Mouse (Mus musculus): Measurements from ENCODE around the gene Cenpa. TPM values are rescaled to one million over a fixed set of nuclear protein-coding genes. Genes with fewer than 3 reads are reported as not detected.
A peak's percentile ranks its signal among the peaks of the same experiment; 100 is the strongest.

Gene Cenpa
- polyA plus RNA-seq, 1 experiment from 2014 or later: 409 TPM

DNA sequence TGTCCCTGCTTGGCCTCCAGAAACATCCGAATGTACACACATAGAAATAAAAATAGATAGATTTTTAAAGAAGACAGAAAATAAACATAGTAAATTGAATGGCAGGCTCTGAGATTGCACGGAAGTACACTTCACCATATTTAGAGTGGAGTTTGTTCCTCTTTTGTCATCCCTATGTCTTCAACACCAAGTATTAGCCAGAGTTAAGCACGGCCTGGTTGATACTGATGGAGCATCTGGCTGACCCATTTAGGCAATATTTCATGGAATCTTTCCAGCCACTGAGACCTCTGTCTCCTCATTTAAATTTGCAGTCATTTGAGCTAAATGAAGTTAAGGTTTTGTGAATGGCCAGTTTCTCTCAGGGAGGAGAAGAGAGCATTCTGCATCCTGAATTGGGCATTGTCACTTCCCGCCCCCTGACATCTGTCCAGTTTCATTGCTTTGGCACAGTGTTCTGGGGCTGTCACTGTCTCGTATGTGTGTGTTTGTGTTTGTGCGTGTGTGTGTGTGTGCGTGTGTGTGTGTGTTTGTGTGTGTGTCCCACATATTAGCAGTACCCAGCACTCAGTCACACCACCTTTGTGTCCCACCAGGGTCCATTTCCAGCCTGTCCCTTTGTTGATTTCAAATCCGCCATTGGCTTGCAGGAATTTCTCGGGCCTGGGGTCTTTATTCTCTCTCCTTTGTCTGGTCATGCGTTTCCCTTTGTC, 51.6 kb downstream of the Cenpa start:
- H3K27ac ChIP-seq: peak overlapping the region; percentile 90
- H3K9me3 ChIP-seq: no peaks in the 10 kb centered on the region
- DNase-seq (ENCODE audit: low spot score): peak; percentile 67
- peaks cover 53% of the 10 kb centered on the region for H3K36me3 ChIP-seq
- H3K27me3 ChIP-seq (ENCODE audit: insufficient read depth, poor library complexity, severe bottlenecking): peaks cover 7% of the 10 kb centered on the region; the same call in 1 of the 2 replicates
- peaks cover 65% of the 10 kb centered on the region for H3K4me1 ChIP-seq (replicated peaks)
- peak overlapping the region; percentile 32; the same call in 1 of the 2 replicates for H3K4me3 ChIP-seq
- WGBS: 46% methylated on average over 10 of the region's 10 CpGs

GRCm38 (mm10) chr5:30721935-30722334, 55.4 kb downstream of the Cenpa start:
- peaks cover 34% of the 10 kb centered on the region for H3K4me1 ChIP-seq (replicated peaks)
- no peaks in the 10 kb centered on the region for H3K27me3 ChIP-seq (ENCODE audit: insufficient read depth, poor library complexity, severe bottlenecking)
- H3K9me3 ChIP-seq: no peaks in the 10 kb centered on the region
- no peak for DNase-seq (ENCODE audit: low spot score)
- 93% methylated on average over 8 of the region's 8 CpGs for WGBS
- H3K27ac ChIP-seq: no peak overlapping the region
- no peak overlapping the region for H3K4me3 ChIP-seq
- H3K36me3 ChIP-seq: peaks cover 70% of the 10 kb centered on the region

Other genes starting within 250 kb of the Cenpa start
- 0.04 and 0.17 TPM in 2 replicates for gene Otof, start 204.8 kb upstream of the Cenpa start, polyA plus RNA-seq (2016; fragmentation: Nextera tagmentation; extraction: Ambion mirVana)
- 1.4 TPM in 1 of 2 replicates, not detected in the other for gene 1700001C02Rik, start 200.7 kb upstream of the Cenpa start, polyA plus RNA-seq (2016; fragmentation: Nextera tagmentation; extraction: Ambion mirVana)
- gene Cib4, start 120.9 kb upstream of the Cenpa start, polyA plus RNA-seq (2016; fragmentation: Nextera tagmentation; extraction: Ambion mirVana): not detected in 2 replicates
- 0.12 and 0.52 TPM in 2 replicates for gene Kcnk3, start 78.6 kb upstream of the Cenpa start, polyA plus RNA-seq (2016; fragmentation: Nextera tagmentation; extraction: Ambion mirVana)
- gene Slc35f6, start 18.8 kb upstream of the Cenpa start, polyA plus RNA-seq (2016; fragmentation: Nextera tagmentation; extraction: Ambion mirVana): 25.5 and 28.9 TPM in 2 replicates
- 87.4 and 151 TPM in 2 replicates for gene Dpysl5, start 44.8 kb downstream of the Cenpa start, polyA plus RNA-seq (2016; fragmentation: Nextera tagmentation; extraction: Ambion mirVana)
- 21.1 and 41.8 TPM in 2 replicates for gene Mapre3, start 147.9 kb downstream of the Cenpa start, polyA plus RNA-seq (2016; fragmentation: Nextera tagmentation; extraction: Ambion mirVana)
- 64.0 and 67.6 TPM in 2 replicates for gene Tmem214, start 201.2 kb downstream of the Cenpa start, polyA plus RNA-seq (2016; fragmentation: Nextera tagmentation; extraction: Ambion mirVana)
- gene Agbl5, start 221.9 kb downstream of the Cenpa start, polyA plus RNA-seq (2016; fragmentation: Nextera tagmentation; extraction: Ambion mirVana): 18.4 and 24.2 TPM in 2 replicates
- 405 and 407 TPM in 2 replicates for gene Ost4, start 241.0 kb downstream of the Cenpa start, polyA plus RNA-seq (2016; fragmentation: Nextera tagmentation; extraction: Ambion mirVana)
- gene Emilin1, start 246.6 kb downstream of the Cenpa start, polyA plus RNA-seq (2016; fragmentation: Nextera tagmentation; extraction: Ambion mirVana): 85.1 and 87.4 TPM in 2 replicates

Data from hindbrain, embryonic 10.5 days (tissue).